Mouse (Mus musculus): ENCODE data around the gene Nfkb2.

The Nfkb2 gene

DNA sequence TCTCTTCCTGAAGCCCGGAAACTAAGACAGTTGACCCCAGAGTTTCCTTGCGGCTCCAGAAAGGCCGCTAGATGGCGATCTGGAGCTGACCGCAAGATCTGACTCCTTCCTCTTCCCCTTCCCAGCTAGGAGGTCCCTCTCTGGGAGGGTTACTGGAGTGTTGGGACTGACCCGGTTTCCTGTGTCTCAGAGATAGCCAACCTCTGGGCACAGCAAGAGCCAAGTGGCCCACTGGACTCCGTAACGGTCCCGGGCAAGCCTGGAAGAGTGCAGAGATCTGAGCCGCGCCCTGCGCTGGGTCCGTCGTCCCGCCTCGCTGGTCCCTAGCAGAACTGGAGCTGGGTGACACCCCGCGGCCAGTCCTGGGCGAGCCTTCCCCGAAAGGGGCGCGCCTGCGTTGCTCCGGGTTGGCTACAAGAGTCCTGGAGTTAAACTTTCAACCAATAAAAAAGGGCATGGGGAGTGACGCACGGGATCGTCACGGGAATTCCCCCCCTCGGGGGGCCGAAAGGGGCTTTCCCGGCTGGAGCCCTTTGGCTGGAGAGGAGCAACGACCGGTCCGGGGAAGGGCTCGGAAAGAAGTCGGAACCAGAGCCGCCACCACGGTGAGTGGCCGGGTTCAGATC, at the start of gene Nfkb2:
Gene Nfkb2, plus strand, starts transcription at position 105 of the 626 bp plus-strand sequence.
- in situ Hi-C loops (cut with MboI): no loop called here

DNA sequence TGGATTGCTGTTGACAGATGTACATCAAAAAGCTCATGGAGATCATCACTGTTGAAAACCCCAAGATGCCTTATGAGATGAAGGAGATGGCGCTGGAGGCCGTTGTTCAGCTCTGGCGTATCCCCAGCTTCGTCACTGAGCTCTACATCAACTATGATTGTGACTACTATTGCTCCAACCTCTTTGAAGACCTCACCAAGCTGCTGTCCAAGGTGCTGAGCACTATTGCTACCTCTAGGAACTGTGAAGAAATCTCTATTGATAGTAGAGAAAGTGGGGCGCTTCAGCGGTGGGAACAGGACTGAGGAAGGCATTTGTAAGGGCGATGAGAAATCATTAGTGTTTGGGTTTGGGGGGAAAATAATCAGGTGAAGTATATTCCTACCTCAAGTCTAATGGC, 39.4 kb upstream of the Nfkb2 start:
- in situ Hi-C loops (cut with MboI): no loop called here

- in situ Hi-C loops (cut with MboI): no loop called here
These were observed 28.8 kb upstream of the Nfkb2 start for GRCm38 (mm10) chr19:46275307-46275706.

DNA sequence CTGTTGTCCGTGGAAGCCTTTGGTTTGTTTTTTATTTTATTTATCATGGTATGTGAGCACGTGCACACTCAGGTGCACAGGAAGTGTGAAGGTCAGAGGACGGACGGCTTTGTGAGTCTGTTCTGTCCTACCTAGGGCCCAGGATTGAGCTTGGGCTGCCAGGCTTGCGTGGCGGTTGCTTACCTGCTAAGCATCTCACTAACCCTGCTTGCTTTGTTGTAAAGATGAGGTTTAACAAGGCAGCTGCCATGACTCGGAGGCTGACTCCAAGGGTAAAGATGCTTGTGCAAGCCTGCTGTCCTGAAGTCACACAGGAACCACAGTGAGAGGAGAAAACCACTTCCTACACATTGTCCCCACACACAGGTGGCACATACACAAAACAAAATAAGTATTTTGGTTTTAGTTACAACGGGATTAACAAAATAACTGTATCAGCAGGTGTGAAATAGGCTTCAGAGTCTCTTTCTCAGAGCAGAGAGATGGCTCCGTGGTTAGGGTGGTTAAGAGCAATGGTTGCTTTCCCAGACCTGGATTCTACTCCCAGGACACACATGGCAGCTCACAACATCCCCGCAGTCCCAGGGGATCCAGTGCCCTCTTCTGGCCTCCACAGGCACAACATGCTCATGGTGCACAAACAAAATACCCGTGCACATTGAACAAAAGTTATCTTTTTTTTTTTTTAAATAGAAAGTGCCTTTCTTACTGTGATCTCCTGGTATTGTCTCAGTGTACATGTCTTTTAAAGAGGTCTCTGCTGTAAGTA, 21.9 kb upstream of the Nfkb2 start:
- in situ Hi-C loops (cut with MboI): no loop called here

GRCm38 (mm10) chr19:46284686-46285085, 19.4 kb upstream of the Nfkb2 start:
- in situ Hi-C loops (cut with MboI): no loop called here

GRCm38 (mm10) chr19:46285631-46286030, 18.5 kb upstream of the Nfkb2 start:
- in situ Hi-C loops (cut with MboI): no loop called here

GRCm38 (mm10) chr19:46286047-46286446, 18.1 kb upstream of the Nfkb2 start:
- in situ Hi-C loops (cut with MboI): no loop called here

DNA sequence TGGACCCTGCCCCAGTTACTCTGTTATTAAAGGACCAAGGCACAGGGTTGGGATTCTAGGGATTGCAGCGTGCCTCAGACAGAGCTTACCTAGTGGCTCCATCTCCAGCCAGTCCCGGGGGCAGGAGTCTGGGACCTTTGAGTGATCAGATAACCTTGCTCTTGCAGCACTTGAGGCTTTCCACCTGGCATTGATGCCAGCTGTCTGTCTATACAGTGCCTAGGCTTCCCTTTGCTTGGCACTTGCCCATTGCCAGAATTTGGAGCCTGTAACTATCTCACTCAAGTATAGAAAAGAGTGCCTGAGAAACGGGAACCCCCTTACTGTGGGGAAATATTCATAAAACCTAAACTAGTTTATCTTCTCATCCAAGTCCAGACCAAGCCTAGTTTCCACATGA, 17.2 kb upstream of the Nfkb2 start:
- in situ Hi-C loops (cut with MboI): no loop called here

GRCm38 (mm10) chr19:46287566-46287965, 16.6 kb upstream of the Nfkb2 start:
- in situ Hi-C loops (cut with MboI): no loop called here

GRCm38 (mm10) chr19:46290535-46291105, 13.5 kb upstream of the Nfkb2 start:
- in situ Hi-C loops (cut with MboI): no loop called here

- in situ Hi-C loops (cut with MboI): no loop called here
These were observed 7.2 kb upstream of the Nfkb2 start for GRCm38 (mm10) chr19:46296938-46297337.

DNA sequence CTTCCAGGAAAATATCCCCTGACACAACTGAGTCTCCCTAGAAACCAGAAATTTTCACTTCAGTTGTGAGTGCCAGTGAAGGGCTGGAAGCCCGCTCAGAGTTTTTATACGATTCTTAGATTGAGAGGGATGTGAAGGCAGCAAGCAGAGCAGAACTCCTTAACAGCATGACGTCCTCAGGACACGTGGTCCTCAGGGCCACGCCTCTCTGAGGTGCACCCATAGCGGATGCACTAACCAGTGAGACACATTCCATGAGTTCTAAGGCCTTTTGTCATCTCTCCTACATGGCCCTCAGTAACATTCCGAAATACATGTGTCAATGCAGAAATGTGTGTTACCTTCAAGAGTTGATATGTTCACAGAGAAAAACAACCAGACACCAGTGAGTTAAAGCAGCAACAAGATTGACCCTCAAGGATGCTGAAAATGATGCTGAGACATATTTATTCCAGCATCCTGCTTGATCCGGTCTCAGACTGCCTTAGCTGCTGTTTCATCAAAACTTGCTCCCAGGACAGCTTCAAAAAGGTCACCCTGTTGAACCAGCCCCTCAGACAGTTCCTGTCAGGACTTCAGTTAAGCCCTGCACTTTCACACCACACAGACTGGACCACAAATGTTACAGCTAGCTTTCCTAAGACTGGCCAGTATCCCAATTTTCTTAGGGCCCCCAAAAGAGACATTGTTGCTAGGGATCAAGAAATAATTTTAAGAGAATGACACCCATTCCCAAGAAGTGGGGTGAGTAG, 3.6 kb upstream of the Nfkb2 start:
- in situ Hi-C loops (cut with MboI): no loop called here

DNA sequence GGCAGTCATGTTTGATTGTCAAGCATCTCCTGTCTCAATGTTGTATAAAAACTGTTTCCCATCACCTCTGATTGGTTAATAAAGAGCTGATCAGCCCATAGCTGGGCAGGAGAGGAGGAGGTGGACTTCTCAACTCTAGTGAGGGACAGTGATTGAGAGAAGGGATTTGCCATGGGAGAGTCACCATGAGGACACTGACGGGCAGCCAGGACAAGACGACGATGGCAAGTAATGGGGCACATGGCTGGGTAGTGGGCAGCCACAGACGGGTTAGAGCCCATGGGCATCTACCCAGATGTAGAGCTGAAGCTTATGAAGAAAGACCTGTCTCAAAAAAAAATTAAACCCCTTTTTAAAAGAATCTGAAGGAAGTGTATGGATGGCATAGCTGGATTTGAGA, 1.6 kb upstream of the Nfkb2 start:
- in situ Hi-C loops (cut with MboI): no loop called here

DNA sequence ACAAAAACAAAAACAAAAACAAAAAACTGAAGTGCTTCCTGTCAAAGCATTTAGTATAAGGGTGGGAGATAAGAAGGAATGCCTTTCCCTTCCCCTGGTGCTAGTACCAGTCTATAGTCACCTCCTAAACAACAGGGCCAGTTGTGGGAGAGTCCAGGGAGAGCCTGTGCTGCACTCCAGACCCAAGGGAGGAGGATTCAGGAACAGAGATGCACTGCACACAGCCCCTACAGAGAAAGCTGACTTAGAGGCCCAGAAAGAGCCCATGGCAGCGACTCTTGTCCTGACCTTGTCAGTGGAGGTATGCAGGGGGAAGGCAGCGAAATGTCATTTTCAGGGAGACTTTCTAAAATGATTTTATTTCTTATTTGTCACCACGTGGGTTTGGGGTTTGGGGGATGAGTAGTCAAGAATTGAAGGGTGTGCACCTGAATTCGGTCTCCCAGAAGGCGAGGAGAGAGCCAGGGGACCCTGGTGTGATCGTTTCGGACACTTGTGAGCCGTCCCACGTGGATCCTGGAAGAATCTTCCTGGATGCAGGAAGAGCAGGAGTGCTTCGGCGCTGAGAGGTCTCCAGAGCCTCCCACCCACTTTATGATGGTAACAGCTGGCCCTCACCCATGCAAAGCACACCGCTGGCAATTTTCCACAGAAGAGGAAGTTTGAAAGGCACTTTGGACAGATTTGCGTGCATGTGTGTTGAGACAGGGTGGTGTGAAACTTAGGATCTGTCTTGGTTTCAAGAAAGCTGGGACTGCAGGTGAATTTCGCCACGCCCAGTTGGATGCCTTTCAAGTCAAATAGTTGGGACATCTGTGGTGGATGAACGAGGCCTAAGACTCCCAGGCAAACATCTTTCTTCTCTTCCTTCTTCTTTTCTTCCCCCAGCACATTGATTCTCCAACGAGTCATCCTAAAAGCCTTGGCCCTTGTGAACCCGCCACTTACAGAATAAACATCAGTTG, 587 bp upstream of the Nfkb2 start:
- in situ Hi-C loops (cut with MboI): no loop called here

GRCm38 (mm10) chr19:46304908-46305333, 801 bp downstream of the Nfkb2 start:
- in situ Hi-C loops (cut with MboI): no loop called here

DNA sequence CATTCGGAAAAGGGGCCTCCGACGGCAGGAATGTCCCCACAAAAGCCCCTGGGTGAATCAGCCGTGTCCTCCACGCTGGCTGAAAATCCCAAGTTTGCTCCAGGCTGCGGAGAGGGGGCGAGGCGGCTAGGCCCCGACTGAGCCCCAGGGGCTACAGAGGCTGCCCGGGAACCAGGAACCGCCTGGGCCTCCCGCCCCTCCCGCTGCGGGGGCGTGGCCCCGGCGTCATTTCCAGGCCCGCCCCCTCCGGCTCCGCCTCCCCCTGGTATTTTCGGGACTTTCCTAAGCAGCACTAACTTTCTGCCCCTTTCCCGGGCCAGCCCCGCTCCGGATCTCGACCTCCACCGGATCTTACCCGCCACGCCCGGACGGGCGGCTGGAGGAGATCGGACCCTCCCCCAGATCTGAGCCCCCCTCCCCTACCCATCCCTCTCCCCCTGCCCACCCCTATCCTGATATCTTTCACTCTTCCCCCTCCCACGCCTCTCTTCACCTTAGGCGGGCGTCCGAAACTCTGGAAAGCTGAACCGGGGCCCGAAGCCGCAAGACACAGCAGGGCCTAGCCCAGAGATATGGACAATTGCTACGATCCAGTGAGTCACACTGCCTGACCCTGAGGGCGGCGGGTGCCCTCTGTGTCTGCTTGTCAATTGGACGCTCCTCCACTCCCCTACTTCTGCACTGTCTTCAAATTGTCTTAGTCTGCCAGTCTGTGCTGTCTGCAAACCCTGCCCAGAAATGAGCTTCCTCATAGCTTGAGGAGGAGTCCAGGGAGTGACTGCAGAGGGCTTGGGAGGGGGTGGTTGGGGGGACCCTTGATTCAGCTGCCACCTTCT, 1.5 kb downstream of the Nfkb2 start:
- in situ Hi-C loops (cut with MboI): no loop called here

- in situ Hi-C loops (cut with MboI): no loop called here
These were observed 2.1 kb downstream of the Nfkb2 start for GRCm38 (mm10) chr19:46306268-46306610.

DNA sequence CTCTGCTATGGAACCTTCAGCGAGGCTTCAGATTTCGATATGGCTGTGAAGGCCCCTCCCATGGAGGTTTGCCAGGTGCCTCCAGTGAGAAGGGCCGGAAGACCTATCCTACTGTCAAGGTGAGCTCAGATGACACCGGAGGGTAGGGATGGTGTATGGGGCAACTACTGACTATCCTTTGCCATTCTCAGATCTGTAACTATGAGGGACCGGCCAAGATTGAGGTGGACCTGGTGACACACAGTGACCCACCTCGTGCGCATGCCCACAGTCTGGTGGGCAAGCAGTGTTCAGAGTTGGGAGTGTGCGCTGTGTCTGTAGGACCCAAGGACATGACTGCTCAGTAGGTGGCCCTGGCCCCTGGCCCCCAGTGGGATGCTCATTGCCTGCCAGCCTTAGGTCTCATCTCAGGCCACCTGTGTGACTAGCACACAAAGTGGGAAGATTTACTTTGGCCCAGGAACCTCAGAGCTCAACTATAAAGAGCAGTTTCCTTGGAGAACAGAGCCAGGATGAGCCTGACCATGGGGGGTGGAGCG, 2.7 kb downstream of the Nfkb2 start:
- in situ Hi-C loops (cut with MboI): no loop called here

GRCm38 (mm10) chr19:46307781-46308180, 3.7 kb downstream of the Nfkb2 start:
- in situ Hi-C loops (cut with MboI): no loop called here

DNA sequence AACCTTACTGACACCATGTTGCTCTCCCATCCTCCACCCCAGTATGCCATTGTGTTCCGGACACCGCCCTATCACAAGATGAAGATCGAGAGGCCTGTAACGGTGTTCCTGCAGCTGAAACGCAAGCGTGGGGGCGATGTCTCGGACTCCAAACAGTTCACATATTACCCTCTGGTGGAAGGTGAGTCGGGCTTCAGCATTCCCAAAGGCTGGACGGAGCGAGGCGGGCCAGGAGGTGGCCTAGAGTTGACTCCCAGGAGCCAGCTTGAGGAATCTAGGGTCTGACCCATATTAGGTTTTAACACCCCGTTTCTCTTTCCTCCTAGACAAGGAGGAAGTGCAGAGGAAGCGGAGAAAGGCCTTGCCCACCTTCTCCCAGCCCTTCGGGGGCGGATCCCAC, 4.2 kb downstream of the Nfkb2 start:
- in situ Hi-C loops (cut with MboI): no loop called here

All from mature B cell (primary cell).